Mouse (Mus musculus) regulatory T cell (primary cell): ENCODE data around the gene Ces1d.
"Not testable (repeated sequence)": the region's sequence is repeated elsewhere in the genome, so short reads cannot be mapped to it uniquely, and the experiment has no call there.

Experiments
- in situ Hi-C: fragments of 300-600 bp; cut with MboI, MseI; formaldehyde crosslinking; loops from one replicate; pipeline ENCODE4 v1.15.1; 2025; ENCODE audit warnings: high pct_unique_total_duplicates

The Ces1d gene

GRCm38 (mm10) chr8:93197685-93198525 is at the start of gene Ces1d:
TSS of gene Ces1d (minus strand) at chr8:93197838.
- in situ Hi-C loops: no loop called here

DNA sequence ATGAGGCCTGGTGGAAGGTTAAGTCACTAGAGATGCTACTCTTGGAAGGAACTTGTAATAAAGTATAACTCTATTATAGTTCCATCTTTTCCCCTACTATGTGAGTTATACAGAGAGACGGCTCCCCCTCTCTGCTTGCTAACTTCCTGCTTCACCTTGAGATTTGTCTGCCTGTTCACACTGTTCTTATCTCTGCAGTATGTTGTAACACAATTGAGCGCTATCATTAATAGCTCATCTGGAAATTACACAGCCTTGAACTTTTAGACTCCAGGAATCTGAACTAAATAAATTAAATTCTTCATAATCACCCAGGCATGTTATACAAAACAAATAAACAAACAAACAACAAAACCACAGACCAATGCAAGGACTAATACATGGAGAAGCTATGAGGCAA is 48.4 kb upstream of the Ces1d start:
- in situ Hi-C loops: no loop called here

- in situ Hi-C loops: no loop called here
These were observed 42.2 kb upstream of the Ces1d start for GRCm38 (mm10) chr8:93239884-93240283.

DNA sequence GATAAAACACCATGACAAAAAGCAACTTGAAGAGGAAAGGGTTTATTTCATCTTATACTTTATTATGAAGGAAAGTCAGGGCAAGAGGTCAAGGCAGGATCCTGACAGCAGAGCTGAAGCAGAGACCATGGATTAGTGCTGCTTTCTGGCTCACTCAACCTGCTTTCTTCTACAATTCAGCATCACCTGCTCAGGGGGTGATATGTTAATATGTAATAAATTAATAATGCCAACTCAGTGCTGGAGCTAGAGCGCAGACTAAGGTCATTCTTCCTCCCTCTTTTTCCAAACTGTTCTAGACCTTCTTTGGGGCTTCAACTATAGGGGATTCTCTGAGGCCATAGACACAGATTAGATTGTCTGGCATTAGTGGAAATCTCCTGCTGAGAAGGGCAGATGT is 38.0 kb upstream of the Ces1d start:
- in situ Hi-C loops: no loop called here

DNA sequence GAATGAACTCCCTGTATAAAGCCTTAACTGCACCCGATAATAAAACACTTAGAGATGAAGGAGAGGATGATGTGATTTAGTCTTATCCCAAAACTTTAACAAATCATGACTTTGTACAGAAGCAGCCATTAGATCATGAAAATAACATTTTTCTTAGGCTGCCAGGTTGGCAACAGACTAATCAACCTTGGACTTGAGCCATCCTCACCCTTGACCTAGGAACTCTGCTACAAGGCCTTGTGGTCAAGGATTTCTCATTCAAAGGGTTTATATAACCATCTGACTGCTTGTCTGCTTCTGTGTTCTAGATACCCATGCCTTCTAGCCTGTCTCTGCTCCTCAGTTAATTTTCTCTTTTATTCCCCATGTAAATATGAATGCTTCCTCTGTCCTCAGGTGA is 37.1 kb upstream of the Ces1d start:
- in situ Hi-C loops: no loop called here

- in situ Hi-C loops: no loop called here
These were observed 36.4 kb upstream of the Ces1d start for GRCm38 (mm10) chr8:93234068-93234467.

GRCm38 (mm10) chr8:93229446-93229845 is 31.8 kb upstream of the Ces1d start, which contains the start of gene Ces1e:
TSS of gene Ces1e (minus strand) at chr8:93229619.
- in situ Hi-C loops: no loop called here

GRCm38 (mm10) chr8:93228673-93229370 is 31.2 kb upstream of the Ces1d start:
- in situ Hi-C loops: no loop called here

GRCm38 (mm10) chr8:93226471-93226870 is 28.8 kb upstream of the Ces1d start:
- in situ Hi-C loops: not testable (repeated sequence)

- in situ Hi-C loops: no loop called here
These were observed 24.3 kb upstream of the Ces1d start for GRCm38 (mm10) chr8:93221896-93222295.

DNA sequence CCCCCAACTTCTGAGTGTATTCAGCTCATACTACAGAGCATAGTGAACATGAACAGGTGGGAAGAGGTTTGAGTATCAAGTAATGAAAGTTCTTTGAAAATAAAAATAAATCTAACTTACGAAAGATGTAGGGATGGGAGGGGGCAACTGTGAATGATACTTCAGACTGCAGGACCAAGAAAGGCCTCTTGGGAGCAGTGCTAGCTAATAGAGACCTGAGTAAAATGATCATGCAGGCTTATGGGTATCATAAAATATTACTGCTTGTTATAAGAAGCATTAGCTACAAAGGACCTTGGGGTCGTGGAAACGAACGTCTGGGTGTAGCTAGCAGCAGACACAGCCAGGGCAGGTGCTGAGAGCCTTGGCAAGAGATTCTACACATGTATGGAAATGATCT is 20.2 kb upstream of the Ces1d start:
- in situ Hi-C loops: no loop called here

DNA sequence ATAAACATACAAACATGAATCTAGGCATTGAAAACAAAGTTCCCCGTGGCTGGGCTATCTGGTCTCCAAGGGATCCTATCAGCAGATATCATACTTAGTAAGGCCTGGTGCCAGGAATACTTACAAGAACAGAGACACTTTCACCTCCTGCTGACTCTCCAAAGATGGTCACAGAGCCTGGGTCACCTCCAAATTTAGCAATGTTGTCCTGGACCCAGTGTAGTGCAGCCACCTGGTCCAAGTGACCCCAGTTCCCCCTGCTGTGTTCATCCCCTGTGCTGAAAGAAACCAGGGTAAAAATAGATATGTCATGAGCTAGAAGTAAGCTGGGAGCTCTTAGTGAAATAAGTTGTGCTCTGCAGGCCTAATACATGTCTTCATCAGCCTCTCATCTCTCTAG is 19.7 kb upstream of the Ces1d start:
- in situ Hi-C loops: no loop called here

GRCm38 (mm10) chr8:93211091-93211490 is 13.5 kb upstream of the Ces1d start:
- in situ Hi-C loops: no loop called here

- in situ Hi-C loops: not testable (repeated sequence)
These were observed 1.5 kb upstream of the Ces1d start for GRCm38 (mm10) chr8:93199146-93199545.

DNA sequence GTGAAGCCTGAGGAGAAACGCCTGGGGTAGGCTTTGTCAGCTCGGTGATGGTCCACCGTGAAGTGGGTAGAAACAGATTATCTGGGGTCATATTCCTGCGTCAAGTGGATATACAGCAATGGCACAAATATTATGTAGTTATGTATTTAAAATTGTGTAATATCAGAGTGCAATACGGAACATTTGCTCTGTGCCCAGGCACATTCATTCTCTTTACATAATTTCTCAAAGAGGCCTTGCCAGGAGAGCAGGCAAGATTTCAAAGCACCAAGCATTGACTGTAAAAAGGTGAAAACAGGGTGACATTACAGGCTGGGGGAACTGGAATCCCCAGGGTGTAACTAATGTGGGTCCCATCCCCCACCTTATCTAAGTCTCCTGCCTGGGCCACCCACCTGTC is 1.2 kb downstream of the Ces1d start:
- in situ Hi-C loops: no loop called here

- in situ Hi-C loops: no loop called here
These were observed 17.0 kb downstream of the Ces1d start for GRCm38 (mm10) chr8:93180581-93181129.

- in situ Hi-C loops: no loop called here
These were observed 21.0 kb downstream of the Ces1d start for GRCm38 (mm10) chr8:93176593-93176992.

DNA sequence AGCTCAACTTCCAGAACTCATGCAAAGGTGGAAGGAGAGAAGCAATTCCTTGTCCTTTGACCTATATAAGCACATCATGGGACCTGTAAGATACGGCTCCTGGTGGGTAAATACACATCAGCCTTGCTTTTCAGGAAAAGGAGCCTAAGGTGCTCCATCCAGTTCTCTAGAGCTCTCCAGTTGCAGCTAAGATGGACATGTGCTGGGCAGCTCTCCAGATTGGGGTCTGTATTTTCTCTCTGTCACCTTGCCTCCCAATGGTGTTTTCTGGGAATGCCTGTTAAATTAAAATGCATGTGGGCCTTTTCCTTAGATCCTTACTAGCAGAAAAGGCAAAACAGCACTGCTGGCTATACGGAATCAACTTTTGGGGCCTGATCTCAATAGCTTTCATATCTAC is 23.1 kb downstream of the Ces1d start:
- in situ Hi-C loops: no loop called here

DNA sequence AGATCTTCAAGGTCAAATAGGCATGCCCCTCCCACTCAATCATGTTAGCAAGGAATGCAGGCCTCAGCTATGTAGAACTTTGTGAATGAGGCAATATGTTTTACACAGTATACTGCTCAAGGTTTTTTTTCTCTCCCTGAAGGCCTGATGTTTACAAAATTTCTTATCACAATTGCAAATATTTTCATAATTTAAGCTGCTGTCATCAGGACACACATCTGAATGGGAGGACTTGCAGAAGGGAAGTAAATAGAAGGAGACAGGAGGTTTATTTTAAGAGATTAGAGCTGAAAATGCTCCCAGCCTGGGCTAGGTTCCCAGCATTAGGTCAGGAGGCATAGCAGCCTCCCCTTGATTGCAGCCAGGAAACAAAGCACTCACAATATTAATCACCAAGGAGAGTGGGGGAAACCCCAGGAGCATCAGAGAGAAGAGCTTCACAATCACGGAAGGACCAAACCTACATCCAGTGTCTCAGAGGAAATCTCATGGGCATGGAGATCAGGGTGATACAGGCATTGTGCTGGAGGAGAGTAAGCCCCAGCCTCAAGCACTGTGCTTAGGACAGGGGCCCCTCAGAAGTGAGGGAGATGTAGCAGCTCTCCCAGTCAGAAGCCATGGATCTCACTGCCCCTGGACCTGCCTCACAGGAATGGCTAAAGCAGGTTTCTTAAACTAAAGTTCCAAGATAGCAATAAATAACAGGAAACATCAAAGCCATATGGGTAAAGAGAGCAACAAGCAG is 25.6 kb downstream of the Ces1d start:
- in situ Hi-C loops: no loop called here

DNA sequence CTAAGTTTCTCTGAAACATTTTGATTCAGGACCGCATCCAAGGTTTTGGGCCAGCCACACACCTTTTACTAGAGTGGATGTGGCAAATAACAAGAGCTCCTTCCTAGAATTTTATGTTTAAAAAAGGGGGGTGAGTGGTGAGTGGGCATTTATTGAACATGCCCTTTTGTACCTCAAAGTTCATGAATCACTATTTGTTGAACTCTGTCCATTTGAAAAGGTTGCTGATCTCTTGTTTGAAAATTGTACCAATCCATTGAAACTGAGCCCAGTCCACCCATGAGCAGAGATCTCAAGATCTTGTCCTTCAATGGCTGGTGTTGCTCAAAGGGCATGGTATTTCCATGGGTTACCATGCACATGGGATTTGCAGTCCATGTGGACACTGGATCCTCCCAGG is 34.3 kb downstream of the Ces1d start:
- in situ Hi-C loops: no loop called here

GRCm38 (mm10) chr8:93151401-93151800 is 46.2 kb downstream of the Ces1d start:
- in situ Hi-C loops: no loop called here

GRCm38 (mm10) chr8:93147331-93147730 is 50.3 kb downstream of the Ces1d start:
- in situ Hi-C loops: no loop called here
